Mouse (Mus musculus) limb, embryonic 14.5 days (tissue): ENCODE measurements around the gene Vill. TPM values are rescaled to one million over a fixed set of nuclear protein-coding genes. Genes with fewer than 3 reads are reported as not detected.

Source experiments
- ATAC-seq: fragments of 200-750 bp; cut with Nextera tagmentation; 2 replicates; pipeline ENCODE4 v1.8.0; 2017; ENCODE audit warnings: low read depth, moderate number of reproducible peaks, moderate TSS enrichment; ENCODE audit not compliant: low FRiP score
- DNase-seq: peaks from one replicate; pipeline ENCODE4 v3.0.0-alpha.2; 2015; ENCODE audit warnings: low spot score
- H3K27ac ChIP-seq: fragments of 300-500 bp; sonication (generic); replicated peaks from 2 replicates; pipeline ENCODE4 v1.5.1; 2014; ENCODE audit warnings: low read depth, mild to moderate bottlenecking, low read length, moderate library complexity, mixed read lengths
- H3K27me3 ChIP-seq: fragments of 300-500 bp; sonication (generic); 2 replicates; pipeline ENCODE4 v1.6.1; 2014; ENCODE audit warnings: low read length, mixed read lengths; ENCODE audit not compliant: control insufficient read depth, insufficient read depth
- H3K36me3 ChIP-seq: fragments of 300-500 bp; sonication (generic); 2 replicates; pipeline ENCODE4 v1.6.1; 2014; ENCODE audit warnings: mild to moderate bottlenecking, low read length, moderate library complexity, mixed read lengths; ENCODE audit not compliant: control insufficient read depth, insufficient read depth
- H3K4me1 ChIP-seq: fragments of 300-500 bp; sonication (generic); 2 replicates; pipeline ENCODE4 v1.6.1; 2014; ENCODE audit warnings: antibody characterized with exemption, low read length, mixed read lengths; ENCODE audit not compliant: control insufficient read depth, insufficient read depth
- H3K4me2 ChIP-seq: fragments of 300-500 bp; sonication (generic); replicated peaks from 2 replicates; pipeline ENCODE4 v1.6.1; 2014; ENCODE audit warnings: low read depth, mild to moderate bottlenecking, low read length, moderate library complexity; ENCODE audit not compliant: severe bottlenecking
- H3K4me3 ChIP-seq: fragments of 300-500 bp; sonication (generic); replicated peaks from 2 replicates; pipeline ENCODE4 v1.5.1; 2014; ENCODE audit warnings: low read length
- H3K9ac ChIP-seq: fragments of 300-500 bp; sonication (generic); 2 replicates; pipeline ENCODE4 v1.6.1; 2014; ENCODE audit warnings: mild to moderate bottlenecking, low read depth, low read length, moderate library complexity; ENCODE audit not compliant: severe bottlenecking
- H3K9me3 ChIP-seq: fragments of 300-500 bp; sonication (generic); 2 replicates; pipeline ENCODE4 v1.6.1; 2016; ENCODE audit warnings: low read length; ENCODE audit not compliant: control insufficient read depth
- POLR2A ChIP-seq: fragments of 200-500 bp; IDR thresholded peaks from 2 replicates; pipeline ENCODE4 v1.8.0; 2012; ENCODE audit warnings: inconsistent platforms, mild to moderate bottlenecking, moderate library complexity, borderline replicate concordance; ENCODE audit not compliant: insufficient read depth, insufficient read length; ENCODE audit errors: extremely low read depth
- WGBS: fragments of 180-500 bp; shearing (Covaris S2); extraction: QIAGEN DNeasy Blood & Tissue Kit; methylation state at CpG from one replicate; pipeline ENCODE4 v1.1.7; 2014; 5-methylcytosine and 5-hydroxymethylcytosine counted together
- polyA plus RNA-seq, 2 experiments: library from polyadenylated mRNA; depleted of rRNA in 1 of 2; stranded (reverse) in 1 of 2; unstranded in 1 of 2; fragments of >200 nt; fragmentation: Nextera tagmentation in 1 of 2; extraction: Ambion mirVana in 1 of 2; gene quantifications; 2 replicates each; pipeline versions ENCODE4 v1.2.1 to v1.2.3; 2012 to 2014

Vill gene
- polyA plus RNA-seq, 2 experiments = 25.2 to 49.8 TPM

GRCm38 (mm10) chr9:119008871-119009270 is 43.7 kb upstream of the Vill start:
- H3K27me3 ChIP-seq = no peaks in the 10 kb centered on the region
- no peak overlapping the region for H3K4me3 ChIP-seq
- peaks cover 22% of the 10 kb centered on the region; the same call in 1 of the 2 replicates for H3K4me1 ChIP-seq
- ATAC-seq = no peak
- 65% methylated on average over 7 of the region's 7 CpGs for WGBS
- no peak overlapping the region for H3K4me2 ChIP-seq
- H3K9me3 ChIP-seq = no peaks in the 10 kb centered on the region
- no peak overlapping the region for H3K27ac ChIP-seq
- DNase-seq = no peak
- no peak for TF ChIP-seq POLR2A
- peaks cover 27% of the 10 kb centered on the region for H3K36me3 ChIP-seq
- H3K9ac ChIP-seq = no peak overlapping the region

DNA sequence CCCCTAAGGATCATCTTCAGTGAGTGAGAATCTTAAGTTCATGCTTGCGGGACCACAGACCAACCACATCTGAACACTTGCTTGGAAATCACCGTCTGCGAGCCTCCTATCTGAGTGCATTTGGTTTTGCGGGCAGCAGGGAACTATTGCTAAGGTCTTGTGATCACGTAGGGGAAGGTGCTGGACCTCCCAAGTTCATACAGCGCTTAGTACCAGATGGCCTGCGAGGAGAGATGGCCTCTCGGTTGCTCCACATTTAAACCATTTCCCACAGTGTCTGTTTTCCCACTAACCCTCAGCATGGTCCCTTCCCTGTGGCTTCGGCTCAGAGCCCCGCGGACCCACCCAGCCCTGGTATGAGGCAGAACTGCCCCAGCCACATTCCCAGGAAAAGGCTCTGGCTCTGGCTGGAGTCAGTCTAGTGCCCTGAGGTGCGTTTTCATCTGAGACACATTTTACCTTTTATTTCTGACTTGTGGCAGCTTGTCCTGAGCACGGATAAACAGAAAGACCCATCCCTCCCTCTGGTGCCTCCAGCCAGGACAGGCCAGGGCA is 42.3 kb upstream of the Vill start:
- H3K9me3 ChIP-seq = no peaks in the 10 kb centered on the region
- WGBS = 61% methylated on average over 13 of the region's 13 CpGs
- H3K9ac ChIP-seq = no peak overlapping the region
- H3K36me3 ChIP-seq = peaks cover 39% of the 10 kb centered on the region
- peak; percentile 26; the same call in 1 of the 2 replicates for ATAC-seq
- H3K27ac ChIP-seq = peak overlapping the region; percentile 57
- peaks cover 10% of the 10 kb centered on the region; the same call in 1 of the 2 replicates for H3K4me1 ChIP-seq
- H3K4me2 ChIP-seq = no peak overlapping the region
- TF ChIP-seq POLR2A = no peak
- H3K27me3 ChIP-seq = no peaks in the 10 kb centered on the region
- no peak for DNase-seq
- H3K4me3 ChIP-seq = no peak overlapping the region

- Histone ChIP-seq H3K9me3 (no peaks in the 10 kb centered on the region), H3K4me1 (no peaks in the 10 kb centered on the region; the same call in 1 of the 2 replicates), H3K4me2 (no peak overlapping the region), H3K27ac (no peak overlapping the region), H3K36me3 (peaks cover 61% of the 10 kb centered on the region), H3K4me3 (no peak overlapping the region), H3K27me3 (no peaks in the 10 kb centered on the region), H3K9ac (no peak overlapping the region)
- DNase-seq (no peak), ATAC-seq (no peak)
- no peak for TF ChIP-seq POLR2A
- WGBS = 82% methylated on average over 7 of the region's 7 CpGs
Observed at GRCm38 (mm10) chr9:119016785-119017507, 35.6 kb upstream of the Vill start.

- DNase-seq (no peak), ATAC-seq (no peak)
- WGBS = 65% methylated on average over 7 of the region's 7 CpGs
- H3K4me1 ChIP-seq = peaks cover 15% of the 10 kb centered on the region
- H3K27ac ChIP-seq = no peak overlapping the region
- H3K36me3 ChIP-seq = peaks cover 31% of the 10 kb centered on the region
- no peaks in the 10 kb centered on the region for H3K27me3 ChIP-seq
- H3K4me3 ChIP-seq = no peak overlapping the region
- no peaks in the 10 kb centered on the region for H3K9me3 ChIP-seq
- H3K9ac ChIP-seq = no peak overlapping the region
- TF ChIP-seq POLR2A = no peak
- no peak overlapping the region for H3K4me2 ChIP-seq
Observed at GRCm38 (mm10) chr9:119021731-119022130, 30.8 kb upstream of the Vill start.

DNA sequence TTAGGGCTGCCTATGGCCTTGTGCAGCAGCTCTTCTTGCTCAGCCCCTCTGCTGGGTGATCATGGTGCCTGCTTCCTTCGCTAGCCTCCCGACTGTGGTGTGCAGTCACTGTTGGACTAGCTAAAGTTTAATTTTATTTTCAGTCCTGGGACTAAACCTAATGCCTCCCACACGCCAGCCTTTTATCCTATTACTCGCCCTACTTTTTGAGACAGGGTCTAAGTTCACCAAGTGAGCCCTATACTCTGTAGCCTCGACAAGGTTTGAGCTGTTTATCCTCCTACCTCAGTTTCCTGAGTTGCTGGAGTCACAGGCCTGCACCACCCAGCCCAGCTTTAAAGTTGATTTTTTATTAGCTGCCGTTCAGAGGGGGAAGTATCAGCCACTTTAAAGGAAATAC is 27.3 kb upstream of the Vill start:
- H3K9me3 ChIP-seq = no peaks in the 10 kb centered on the region
- no peaks in the 10 kb centered on the region for H3K27me3 ChIP-seq
- WGBS = 45% methylated on average over 6 of the region's 6 CpGs
- H3K27ac ChIP-seq = 0 out of 2 replicates have a peak overlapping the region, but pooled peaks have one; percentile 35
- H3K9ac ChIP-seq = 0 out of 2 replicates have a peak overlapping the region, but pooled peaks have one; percentile 7
- H3K4me1 ChIP-seq = peaks cover 15% of the 10 kb centered on the region
- DNase-seq (no peak), ATAC-seq (no peak)
- H3K36me3 ChIP-seq = peaks cover 36% of the 10 kb centered on the region
- no peak for TF ChIP-seq POLR2A
- no peak overlapping the region for H3K4me2 ChIP-seq
- H3K4me3 ChIP-seq = no peak overlapping the region
